Mouse (Mus musculus) frontal cortex, adult (tissue): Measurements from ENCODE around the gene Aspscr1.

Experiments
- ATAC-seq: cut with Nextera tagmentation; 2 replicates; pipeline ENCODE4 v1.9.2; 2017; ENCODE audit warnings: mild to moderate bottlenecking, moderate library complexity, mixed read lengths; ENCODE audit not compliant: low TSS enrichment

Aspscr1 gene

DNA sequence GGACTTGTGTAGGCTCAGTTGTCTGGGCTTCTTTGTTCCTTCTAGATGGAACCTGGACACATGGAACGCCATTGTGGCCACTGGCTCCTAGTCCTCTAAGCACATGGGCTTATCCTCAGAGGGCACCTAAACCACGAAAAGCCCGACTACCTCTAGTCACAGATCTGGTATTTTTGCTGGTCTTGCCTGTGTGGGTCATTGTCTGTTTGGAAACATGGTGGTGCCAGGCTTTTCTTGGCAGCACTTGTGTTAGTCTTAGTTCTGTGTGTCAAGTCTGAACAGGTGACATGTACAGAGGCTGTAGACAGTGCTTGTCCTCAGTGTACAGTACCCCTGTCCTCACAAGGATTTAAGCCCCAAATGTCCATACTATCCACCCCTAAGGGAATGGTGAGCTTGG, 10.8 kb downstream of the Aspscr1 start:
- no peak for ATAC-seq

DNA sequence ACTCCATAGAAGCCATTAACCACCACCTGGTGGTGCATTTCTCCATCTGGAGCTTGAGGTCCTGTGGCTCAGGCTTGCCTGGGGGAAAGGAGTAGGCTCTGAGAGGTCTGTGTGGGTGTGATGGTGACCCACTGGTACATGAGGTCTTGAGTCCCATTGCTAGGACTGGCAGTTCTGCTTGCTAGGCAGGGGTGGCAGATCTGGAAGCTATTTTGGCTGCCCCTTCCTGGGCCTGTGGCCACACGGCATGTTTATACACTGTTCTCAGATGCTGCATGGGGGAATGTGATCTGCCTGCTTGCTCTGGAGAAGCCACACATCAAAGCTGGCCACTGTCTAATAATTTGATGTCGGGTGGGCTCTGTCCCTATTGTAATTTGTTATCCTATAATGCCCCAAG, 11.3 kb downstream of the Aspscr1 start:
- ATAC-seq: no peak

GRCm38 (mm10) chr11:120684660-120685059, 11.9 kb downstream of the Aspscr1 start:
- no peak for ATAC-seq

- no peak for ATAC-seq
These were observed 14.0 kb downstream of the Aspscr1 start for GRCm38 (mm10) chr11:120686650-120687272.

DNA sequence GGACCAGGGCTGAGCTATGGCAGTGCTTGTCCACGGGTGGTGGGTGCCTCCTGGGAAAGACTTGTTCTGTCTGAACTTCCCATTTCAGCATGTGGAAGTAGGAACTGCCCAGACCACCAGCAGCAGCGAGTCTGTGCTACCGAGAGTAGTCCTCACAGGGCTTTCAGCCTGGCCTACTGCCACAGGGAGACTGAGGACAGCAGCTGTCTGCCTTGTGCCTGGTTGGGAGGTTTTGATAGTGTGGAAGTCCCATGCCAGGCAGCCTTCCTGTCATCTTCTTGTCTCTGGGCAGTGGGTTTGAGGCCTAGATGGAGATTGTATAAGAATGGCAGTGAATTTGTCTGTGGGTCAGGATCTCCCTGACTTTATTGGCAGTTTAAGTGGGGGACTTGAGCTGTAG, 16.6 kb downstream of the Aspscr1 start:
- no peak for ATAC-seq

- ATAC-seq: peak; percentile 77; the same call in 1 of the 2 replicates
These were observed 19.8 kb downstream of the Aspscr1 start for GRCm38 (mm10) chr11:120692471-120693011.

GRCm38 (mm10) chr11:120693461-120693860, 20.7 kb downstream of the Aspscr1 start:
- ATAC-seq: no peak

- no peak for ATAC-seq
These were observed 22.4 kb downstream of the Aspscr1 start for GRCm38 (mm10) chr11:120695184-120695583.

GRCm38 (mm10) chr11:120695641-120696040, 22.9 kb downstream of the Aspscr1 start:
- ATAC-seq: no peak

- ATAC-seq: no peak
These were observed 23.8 kb downstream of the Aspscr1 start for GRCm38 (mm10) chr11:120696568-120696967.

DNA sequence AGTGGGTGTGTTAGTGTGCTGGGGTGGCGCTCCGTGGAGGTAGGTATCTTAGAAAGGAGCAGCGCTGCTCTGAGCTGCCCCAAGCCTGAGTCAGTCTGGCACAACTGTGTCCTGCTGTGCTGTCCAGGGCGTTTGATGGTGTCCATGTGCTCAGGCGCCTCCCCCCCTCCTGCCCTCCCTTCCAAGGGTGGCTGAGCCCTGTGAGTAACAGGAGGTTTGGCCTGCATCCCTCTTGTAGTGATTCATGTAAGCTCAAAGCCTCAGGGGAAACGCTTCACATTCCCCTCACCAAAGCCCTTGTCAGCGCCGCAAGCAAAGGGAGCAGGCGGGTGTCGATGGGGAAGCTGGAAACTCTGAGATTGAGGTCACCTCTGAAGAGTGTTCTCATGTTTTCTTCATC, 25.0 kb downstream of the Aspscr1 start:
- peak; percentile 23; the same call in 1 of the 2 replicates for ATAC-seq

GRCm38 (mm10) chr11:120703696-120704454, 31.1 kb downstream of the Aspscr1 start:
- no peak for ATAC-seq

DNA sequence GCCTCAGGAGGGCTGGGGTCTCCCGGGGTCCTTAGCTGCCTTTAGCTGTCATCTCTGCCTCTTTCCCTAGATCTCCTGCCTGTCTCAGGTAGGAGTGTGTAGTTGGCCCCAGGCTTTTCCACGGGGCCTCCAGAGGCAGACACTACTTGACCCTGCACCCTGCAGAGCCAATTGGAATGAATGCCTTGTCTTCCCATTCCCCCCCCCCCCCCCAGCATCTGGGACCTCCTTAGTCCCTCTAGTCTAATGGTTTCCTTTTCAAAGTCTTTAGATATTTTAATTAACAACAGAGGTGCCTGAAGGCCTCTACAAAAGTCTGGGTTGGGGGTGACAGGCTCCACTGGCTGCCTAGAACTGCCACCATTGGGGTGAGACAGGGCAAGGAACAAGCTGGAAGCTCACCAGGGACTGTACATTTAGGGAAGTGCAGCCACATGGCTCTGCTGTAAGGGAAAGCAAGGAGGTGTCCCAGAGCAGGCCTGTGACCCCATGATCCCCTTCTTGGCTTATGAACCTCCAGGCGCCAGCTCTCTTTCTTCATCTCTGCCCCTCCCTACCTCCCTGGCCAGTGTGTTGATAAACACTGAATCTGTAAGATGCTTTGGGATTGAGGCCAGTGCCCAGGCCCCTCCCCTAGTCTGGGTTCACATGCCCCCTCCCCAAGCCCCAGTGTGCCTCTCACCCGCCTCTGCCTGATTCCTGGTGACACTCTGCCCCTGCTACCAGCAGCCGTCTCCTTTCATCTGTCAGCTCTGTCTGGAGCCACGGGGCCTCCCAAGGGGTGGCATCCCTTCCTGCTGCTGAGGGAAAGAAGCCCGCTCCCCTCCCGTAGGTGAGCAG, 31.9 kb downstream of the Aspscr1 start:
- no peak for ATAC-seq

DNA sequence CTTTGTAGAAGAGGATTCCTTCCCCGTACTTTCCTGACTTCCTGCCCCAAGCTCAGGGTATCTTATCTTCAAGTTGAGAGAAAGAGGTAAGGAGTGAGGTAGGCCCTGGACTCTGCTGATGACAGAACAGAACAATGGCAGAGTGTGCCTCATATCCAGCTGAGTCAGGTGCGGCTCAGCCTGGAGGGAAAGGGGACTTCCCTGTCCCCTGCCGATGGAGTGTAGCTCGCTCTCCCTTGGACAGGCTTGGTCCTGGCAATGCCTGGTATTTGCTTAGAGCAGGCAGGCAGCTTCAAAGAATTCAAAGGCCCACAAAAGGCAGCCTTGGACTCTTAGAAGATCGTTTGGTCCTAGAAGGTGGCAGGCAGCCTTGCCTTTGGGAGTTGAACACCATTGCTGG, 33.3 kb downstream of the Aspscr1 start:
- no peak for ATAC-seq

DNA sequence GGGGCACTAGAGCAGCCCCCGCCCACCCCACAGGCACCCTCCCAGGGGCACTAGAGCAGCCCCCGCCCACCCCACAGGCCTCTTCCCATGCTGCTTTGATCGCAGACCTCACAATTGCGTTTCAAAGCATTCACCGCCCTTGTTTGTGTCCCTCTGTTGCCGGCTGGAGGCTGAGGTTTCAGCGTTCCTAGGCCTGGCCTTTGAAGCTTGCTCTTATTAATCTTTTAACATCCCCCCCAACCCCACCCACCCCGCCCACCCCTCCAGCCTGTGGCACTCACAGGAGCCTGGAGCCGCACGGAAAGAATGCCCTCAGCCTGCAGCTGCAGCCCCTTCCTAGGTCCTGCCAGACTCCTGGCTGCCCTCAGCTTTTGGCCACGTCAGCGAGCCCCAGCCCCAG, 34.5 kb downstream of the Aspscr1 start:
- no peak for ATAC-seq

DNA sequence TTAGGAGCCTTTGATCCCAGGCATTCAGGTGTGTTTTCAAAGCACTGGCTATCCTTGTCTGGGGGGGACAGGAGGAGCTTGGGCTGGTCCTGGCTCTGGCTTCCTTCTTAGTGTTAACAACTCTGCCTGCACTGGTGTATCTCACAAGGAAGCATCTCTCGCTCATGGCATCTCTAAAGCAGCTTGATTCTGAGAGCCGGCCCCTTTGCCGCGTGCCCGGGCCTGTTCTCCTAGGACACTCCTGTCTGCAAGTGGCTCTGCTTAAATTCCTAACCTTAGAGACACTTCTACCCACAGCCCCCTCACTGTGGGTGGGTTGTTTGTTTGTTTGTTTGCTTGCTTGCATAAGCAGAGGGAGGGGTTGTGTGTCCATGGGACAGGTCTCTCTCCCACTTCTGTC, 35.2 kb downstream of the Aspscr1 start:
- no peak for ATAC-seq

DNA sequence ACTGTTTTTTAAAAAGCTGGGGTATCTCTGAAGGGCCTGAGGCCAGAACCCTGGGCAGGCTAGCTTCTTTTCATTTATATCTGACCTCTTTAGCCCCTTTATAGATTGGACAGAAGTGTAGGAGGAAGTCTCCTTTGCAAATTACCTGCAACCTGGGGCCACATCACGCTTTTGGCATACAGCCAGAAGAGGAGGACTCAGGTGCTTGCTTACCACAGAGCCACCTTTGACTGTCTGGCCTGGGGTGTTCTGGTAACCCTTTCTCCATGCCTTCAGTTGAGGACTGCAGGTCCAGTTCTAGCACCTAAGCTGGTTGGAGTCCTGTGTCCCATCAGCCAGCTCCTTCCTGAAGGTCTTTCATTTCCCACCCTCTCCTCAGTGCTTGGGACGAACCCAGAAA, 36.8 kb downstream of the Aspscr1 start:
- ATAC-seq: no peak

- no peak for ATAC-seq
These were observed 37.9 kb downstream of the Aspscr1 start for GRCm38 (mm10) chr11:120710672-120711071.

- ATAC-seq: no peak
These were observed 39.3 kb downstream of the Aspscr1 start for GRCm38 (mm10) chr11:120711980-120712604.

DNA sequence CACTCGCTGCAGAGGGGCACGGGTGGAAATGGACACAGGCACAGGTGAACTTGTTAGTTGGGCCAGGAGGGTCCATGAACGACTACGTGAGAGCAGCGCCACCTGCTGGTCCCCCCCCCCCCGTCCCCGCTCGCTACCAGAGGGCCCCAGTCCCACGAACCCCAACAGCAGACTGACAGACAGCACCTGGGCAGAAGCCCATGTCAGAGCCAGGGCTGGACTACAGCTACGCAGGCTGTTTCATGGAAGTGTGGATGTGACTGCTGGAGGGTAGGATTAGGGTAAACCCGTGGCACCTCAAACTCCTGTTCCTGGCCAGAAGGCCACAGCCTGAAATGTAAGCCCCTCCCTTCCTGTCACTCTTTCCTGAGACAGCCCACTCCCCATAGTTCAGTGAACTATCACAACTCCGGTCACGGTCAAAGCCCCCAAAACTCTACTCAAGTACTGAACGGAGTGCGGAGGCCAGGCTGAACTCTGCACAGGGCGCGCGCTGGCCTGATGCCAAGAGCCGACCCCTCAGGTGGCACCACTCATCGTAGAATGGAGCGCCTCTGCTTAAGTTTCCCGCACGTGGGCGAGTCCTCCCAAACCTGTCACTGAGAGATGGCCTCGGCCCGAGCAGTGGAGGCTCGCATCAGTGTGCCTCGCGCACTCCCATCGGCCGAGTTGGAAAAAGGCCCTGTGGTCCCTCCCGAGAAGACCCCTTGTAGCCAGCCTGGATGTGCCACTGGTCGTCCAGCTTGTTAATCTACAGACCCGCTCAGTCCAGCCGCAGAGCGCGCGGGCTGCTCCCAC, 40.2 kb downstream of the Aspscr1 start:
- no peak; the same call in 1 of the 2 replicates for ATAC-seq
